Mouse (Mus musculus) B cell, adult 2 months (primary cell): ENCODE results near the gene Selenos.

Experiments
- DNase-seq, 2 experiments: peaks; one replicate each; pipeline ENCODE4 v3.0.0; 2022

Gene Selenos

GRCm38 (mm10) chr7:66087652-66088051 is 8.2 kb downstream of the Selenos start:
- no peak for DNase-seq

GRCm38 (mm10) chr7:66088077-66088476 is 8.6 kb downstream of the Selenos start:
- no peak for DNase-seq

- no peak for DNase-seq
Observed at GRCm38 (mm10) chr7:66090676-66091190, 11.3 kb downstream of the Selenos start.

GRCm38 (mm10) chr7:66091553-66091952 is 12.1 kb downstream of the Selenos start:
- DNase-seq, result no peak

GRCm38 (mm10) chr7:66092656-66093055 is 13.2 kb downstream of the Selenos start:
- DNase-seq, result no peak

GRCm38 (mm10) chr7:66094141-66094540 is 14.7 kb downstream of the Selenos start:
- DNase-seq, result no peak

GRCm38 (mm10) chr7:66098803-66099202 is 19.4 kb downstream of the Selenos start:
- no peak for DNase-seq

- DNase-seq, result peak; percentile 63 to 65
Observed at GRCm38 (mm10) chr7:66101866-66102265, 22.4 kb downstream of the Selenos start.

- no peak for DNase-seq
Observed at GRCm38 (mm10) chr7:66104531-66104930, 25.1 kb downstream of the Selenos start.

- DNase-seq, result no peak
Observed at GRCm38 (mm10) chr7:66105771-66106170, 26.3 kb downstream of the Selenos start.

- no peak for DNase-seq
Observed at GRCm38 (mm10) chr7:66106581-66107056, 27.2 kb downstream of the Selenos start.

- DNase-seq, result no peak
Observed at GRCm38 (mm10) chr7:66107206-66107605, 27.8 kb downstream of the Selenos start.

GRCm38 (mm10) chr7:66107930-66108329 is 28.5 kb downstream of the Selenos start:
- peak; percentile 42 to 46 for DNase-seq

- peak; percentile 88 to 89 for DNase-seq
Observed at GRCm38 (mm10) chr7:66108961-66109854, 29.8 kb downstream of the Selenos start, which contains the start of gene Chsy1. TSS of gene Chsy1 (plus strand) at chr7:66109515.

- peak; percentile 65 to 66 for DNase-seq
Observed at GRCm38 (mm10) chr7:66109855-66110635, 30.6 kb downstream of the Selenos start.

GRCm38 (mm10) chr7:66110636-66111112 is 31.2 kb downstream of the Selenos start:
- peak; percentile 34 to 39 for DNase-seq

GRCm38 (mm10) chr7:66111211-66111610 is 31.8 kb downstream of the Selenos start:
- no peak for DNase-seq

- DNase-seq, result no peak
Observed at GRCm38 (mm10) chr7:66113561-66113960, 34.1 kb downstream of the Selenos start.

GRCm38 (mm10) chr7:66115821-66116343 is 36.4 kb downstream of the Selenos start:
- DNase-seq, result peak in 1 of 2 experiments; percentile 31

GRCm38 (mm10) chr7:66116906-66117482 is 37.5 kb downstream of the Selenos start:
- DNase-seq, result no peak

- DNase-seq, result peak in 1 of 2 experiments; percentile 27
Observed at GRCm38 (mm10) chr7:66118046-66118445, 38.6 kb downstream of the Selenos start.

GRCm38 (mm10) chr7:66118796-66119195 is 39.3 kb downstream of the Selenos start:
- DNase-seq, result no peak
